Comparison of ENCODE assay signal across 30 mouse cellular contexts in the genomic region with DNA sequence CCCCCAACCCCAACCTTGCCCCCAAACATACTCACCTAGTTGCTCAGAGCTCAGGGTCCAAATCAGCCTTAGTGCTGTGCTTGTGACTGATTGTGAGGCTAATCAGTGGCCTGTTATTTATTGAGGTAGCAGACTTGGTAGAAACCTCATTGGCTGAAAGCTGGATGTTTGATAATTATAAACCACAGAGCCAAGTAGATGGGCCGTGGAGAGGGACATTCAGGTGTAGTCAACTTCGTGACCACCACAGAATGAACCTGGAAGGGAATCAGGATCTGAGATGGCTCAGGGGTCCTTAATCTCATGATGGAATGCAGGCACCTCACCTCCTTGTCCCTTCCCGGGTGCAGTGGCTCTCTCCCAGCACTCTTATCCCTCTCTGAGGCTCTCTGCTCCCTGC. TPM values are rescaled to one million over a fixed set of nuclear protein-coding genes. Genes with fewer than 3 reads are reported as not detected.
"Had no signal": no experiment of that assay in that cellular context is flagged by ENCODE, and none has a peak within 500 bp of the region (broad histone marks: within the 10 kb centered on the region; RNA-seq: fewer than 3 reads in every experiment).

No protein-coding gene starts in this region.

RNA-seq across cellular contexts. Expression of a gene that starts 11.0 kb away (rescaled TPM):
- polyA plus RNA-seq: limb, embryonic 10.5 days; limb, embryonic 11.5 days; limb, embryonic 12.5 days; limb, embryonic 13.5 days; limb, embryonic 15.5 days; liver, embryonic 11.5 days; liver, embryonic 12.5 days; liver, embryonic 13.5 days; liver, embryonic 14.5 days; liver, embryonic 15.5 days; liver, embryonic 16.5 days; liver, postnatal 0 days; lung, embryonic 14.5 days; lung, embryonic 15.5 days; lung, embryonic 16.5 days; lung, postnatal 0 days; macrophage; midbrain, embryonic 10.5 days; midbrain, embryonic 11.5 days; midbrain, embryonic 12.5 days; midbrain, embryonic 13.5 days; midbrain, embryonic 14.5 days; midbrain, embryonic 15.5 days; midbrain, embryonic 16.5 days; midbrain, postnatal 0 days; myocyte; neural tube, embryonic 11.5 days; neural tube, embryonic 12.5 days had no signal

RNA-seq across cellular contexts. Expression of a gene that starts 11.0 kb away (rescaled TPM):
- polyA plus RNA-seq: limb, embryonic 10.5 days; limb, embryonic 11.5 days; limb, embryonic 12.5 days; limb, embryonic 13.5 days; limb, embryonic 14.5 days; limb, embryonic 15.5 days; liver, embryonic 11.5 days; liver, embryonic 12.5 days; liver, embryonic 13.5 days; liver, embryonic 14.5 days; liver, embryonic 15.5 days; liver, embryonic 16.5 days; liver, postnatal 0 days; lung, adult 2 months; lung, embryonic 14.5 days; lung, embryonic 15.5 days; lung, embryonic 16.5 days; lung, postnatal 0 days; macrophage; midbrain, embryonic 10.5 days; midbrain, embryonic 11.5 days; midbrain, embryonic 12.5 days; midbrain, embryonic 14.5 days; myocyte; neural tube, embryonic 11.5 days; neural tube, embryonic 12.5 days had no signal

RNA-seq across cellular contexts. Expression of a gene that starts 22.1 kb away (rescaled TPM):
- polyA plus RNA-seq: limb, embryonic 10.5 days; limb, embryonic 11.5 days; limb, embryonic 12.5 days; limb, embryonic 13.5 days; liver, embryonic 11.5 days; liver, embryonic 12.5 days; liver, embryonic 13.5 days; liver, postnatal 0 days; lung, embryonic 14.5 days; lung, embryonic 15.5 days; lung, embryonic 16.5 days; lung, postnatal 0 days; macrophage; midbrain, embryonic 10.5 days; midbrain, embryonic 11.5 days; midbrain, embryonic 12.5 days; midbrain, embryonic 13.5 days; midbrain, embryonic 14.5 days; midbrain, embryonic 15.5 days; myocyte; neural tube, embryonic 11.5 days; neural tube, embryonic 12.5 days had no signal

RNA-seq across cellular contexts. Expression of a gene that starts 44.2 kb away (rescaled TPM):
- polyA plus RNA-seq: limb, embryonic 15.5 days; liver, embryonic 12.5 days; liver, embryonic 13.5 days; liver, embryonic 14.5 days; liver, embryonic 15.5 days; liver, embryonic 16.5 days; liver, postnatal 0 days; lung, embryonic 15.5 days; lung, embryonic 16.5 days; lung, postnatal 0 days; macrophage; midbrain, embryonic 11.5 days; myocyte; neural tube, embryonic 11.5 days; neural tube, embryonic 12.5 days had no signal

RNA-seq across cellular contexts. Expression of a gene that starts 59.2 kb away (rescaled TPM):
- polyA plus RNA-seq: limb, embryonic 10.5 days; limb, embryonic 11.5 days; limb, embryonic 12.5 days; limb, embryonic 13.5 days; limb, embryonic 14.5 days; limb, embryonic 15.5 days; liver, embryonic 11.5 days; liver, embryonic 13.5 days; liver, embryonic 14.5 days; liver, embryonic 15.5 days; liver, embryonic 16.5 days; lung, embryonic 14.5 days; lung, embryonic 16.5 days; lung, postnatal 0 days; macrophage; midbrain, embryonic 10.5 days; midbrain, embryonic 11.5 days; midbrain, embryonic 12.5 days; midbrain, embryonic 13.5 days; midbrain, embryonic 14.5 days; midbrain, embryonic 15.5 days; myocyte; neural tube, embryonic 11.5 days; neural tube, embryonic 12.5 days had no signal
